Comparison of ENCODE assay signal across 9 mouse cellular contexts in genomic region chr11:115670451-115671050, GRCm38 (mm10). TPM values are rescaled to one million over a fixed set of nuclear protein-coding genes. Genes with fewer than 3 reads are reported as not detected.
DNase-seq lines count a peak whose midpoint lies in the region; ATAC-seq and TF ChIP-seq lines count a peak whose summit lies in the region.
"Had no signal": no experiment of that assay in that cellular context is flagged by ENCODE, and none has a peak within 500 bp of the region (broad histone marks: within the 10 kb centered on the region; RNA-seq: fewer than 3 reads in every experiment).

No protein-coding gene starts in this region.

- H3K9ac ChIP-seq in neural tube, embryonic 15.5 days (replicated peaks) = no peak overlapping the region
- H3K9ac ChIP-seq in stomach, postnatal 0 days (ENCODE audit: low read length) = no peak overlapping the region
- no peak overlapping the region; the same call in 1 of the 2 replicates for H3K9ac ChIP-seq in hindbrain, embryonic 16.5 days (ENCODE audit: low read depth, low read length)
- H3K9ac ChIP-seq: liver, embryonic 15.5 days had no signal

- no peak for TF ChIP-seq POLR2A in cerebellum, adult 2 months (IDR thresholded peaks at IDR 0.05; ENCODE audit: borderline replicate concordance, insufficient read depth, low read length)

- no peak overlapping the region for H3K4me2 ChIP-seq in neural tube, embryonic 15.5 days
- H3K4me2 ChIP-seq in stomach, postnatal 0 days (replicated peaks; ENCODE audit: low read depth) = no peak overlapping the region
- H3K4me2 ChIP-seq in hindbrain, embryonic 16.5 days (ENCODE audit: low read length) = no peak overlapping the region
- H3K4me2 ChIP-seq: liver, embryonic 15.5 days had no signal

- H3K36me3 ChIP-seq in neural tube, embryonic 15.5 days = no peaks in the 10 kb centered on the region
- H3K36me3 ChIP-seq in stomach, postnatal 0 days (ENCODE audit: control insufficient read depth, insufficient read depth, low read length) = no peaks in the 10 kb centered on the region
- no peaks in the 10 kb centered on the region for H3K36me3 ChIP-seq in hindbrain, embryonic 16.5 days (ENCODE audit: control insufficient read depth, insufficient read depth, low read length)
- H3K36me3 ChIP-seq: liver, embryonic 15.5 days had no signal

- peak overlapping the region; percentile 9; the same call in 1 of the 2 replicates for H3K27ac ChIP-seq in cerebellum, adult 2 months (ENCODE audit: insufficient read depth, low read length)
- 0 out of 2 replicates have a peak overlapping the region, but pooled peaks have one; percentile 14 for H3K27ac ChIP-seq in neural tube, embryonic 15.5 days (replicated peaks)
- H3K27ac ChIP-seq in stomach, postnatal 0 days (replicated peaks) = no peak overlapping the region
- H3K27ac ChIP-seq in hindbrain, embryonic 16.5 days (ENCODE audit: low read depth, low read length) = no peak overlapping the region
- H3K27ac ChIP-seq: liver, embryonic 15.5 days had no signal

- H3K4me3 ChIP-seq in cerebellum, adult 2 months (replicated peaks; ENCODE audit: insufficient read depth, low read depth, low read length) = no peak overlapping the region
- no peak overlapping the region for H3K4me3 ChIP-seq in neural tube, embryonic 15.5 days (replicated peaks)
- H3K4me3 ChIP-seq in stomach, postnatal 0 days (ENCODE audit: low read depth, low read length) = no peak overlapping the region
- H3K4me3 ChIP-seq in hindbrain, embryonic 16.5 days (ENCODE audit: low read length) = no peak overlapping the region
- H3K4me3 ChIP-seq: liver, embryonic 15.5 days had no signal

- WGBS in cerebellum, adult 2 months = 21% methylated on average over 5 of the region's 5 CpGs
- WGBS in neural tube, embryonic 15.5 days = 23% methylated on average over 5 of the region's 5 CpGs
- WGBS in stomach, postnatal 0 days = 48% methylated on average over 5 of the region's 5 CpGs
- WGBS in hindbrain, embryonic 16.5 days = 36% methylated on average over 5 of the region's 5 CpGs

- TF ChIP-seq EP300 in stomach, postnatal 0 days (optimal IDR thresholded peaks at IDR 0.05) = no peak

- no peaks in the 10 kb centered on the region for H3K27me3 ChIP-seq in cerebellum, adult 2 months (ENCODE audit: control insufficient read depth, insufficient read depth, low read length)
- no peaks in the 10 kb centered on the region for H3K27me3 ChIP-seq in neural tube, embryonic 15.5 days (replicated peaks)
- no peaks in the 10 kb centered on the region for H3K27me3 ChIP-seq in stomach, postnatal 0 days (ENCODE audit: control insufficient read depth, insufficient read depth, low read length)
- no peaks in the 10 kb centered on the region for H3K27me3 ChIP-seq in hindbrain, embryonic 16.5 days (replicated peaks; ENCODE audit: control insufficient read depth, insufficient read depth, low read length)
- H3K27me3 ChIP-seq: liver, embryonic 15.5 days had no signal

- peaks cover 55% of the 10 kb centered on the region for H3K4me1 ChIP-seq in cerebellum, adult 2 months (ENCODE audit: control insufficient read depth, insufficient read depth, low read length)
- H3K4me1 ChIP-seq in neural tube, embryonic 15.5 days = peaks cover 26% of the 10 kb centered on the region
- H3K4me1 ChIP-seq in stomach, postnatal 0 days (replicated peaks; ENCODE audit: control insufficient read depth, insufficient read depth) = peaks cover 5% of the 10 kb centered on the region
- peaks cover 9% of the 10 kb centered on the region for H3K4me1 ChIP-seq in hindbrain, embryonic 16.5 days (ENCODE audit: control insufficient read depth, insufficient read depth, low read depth, low read length)

- no peak for ATAC-seq in neural tube, embryonic 15.5 days (ENCODE audit: low FRiP score)
- no peak for ATAC-seq in stomach, postnatal 0 days (ENCODE audit: low FRiP score, low TSS enrichment)
- ATAC-seq in hindbrain, embryonic 16.5 days = no peak

- no peaks in the 10 kb centered on the region for H3K9me3 ChIP-seq in neural tube, embryonic 15.5 days (replicated peaks)
- H3K9me3 ChIP-seq in stomach, postnatal 0 days (ENCODE audit: control insufficient read depth, low read length) = no peaks in the 10 kb centered on the region
- no peaks in the 10 kb centered on the region for H3K9me3 ChIP-seq in hindbrain, embryonic 16.5 days (ENCODE audit: control insufficient read depth, low read length)
- H3K9me3 ChIP-seq: liver, embryonic 15.5 days had no signal

- no peak for TF ChIP-seq CTCF in cerebellum, adult 2 months (IDR thresholded peaks at IDR 0.05; ENCODE audit: borderline replicate concordance, insufficient read depth, low read depth, low read length)
- TF ChIP-seq CTCF in stomach, postnatal 0 days (IDR thresholded peaks at IDR 0.05; ENCODE audit: low read depth) = no peak

- peak; percentile 44 to 55 for DNase-seq in cerebellum, adult 2 months
- DNase-seq in cerebellum, adult 9-11 months = no peak
- DNase-seq in neural tube, embryonic 10.5 days (ENCODE audit: extremely low spot score, low spot score) = no peak
- DNase-seq in kidney, postnatal 10 days = peak; percentile 57
- DNase-seq in retina, embryonic 14.5 days (ENCODE audit: low spot score) = peak; percentile 36
- DNase-seq in stomach, postnatal 0 days (ENCODE audit: low spot score) = no peak

RNA-seq across cellular contexts. Expression of gene Grb2, which starts 37.8 kb away (rescaled TPM):
- polyA plus RNA-seq in cerebellum, adult 2 months (2012; rRNA removed) = 132 and 149 TPM in 2 replicates
- polyA plus RNA-seq in neural tube, embryonic 15.5 days (2015; fragmentation: Nextera tagmentation; extraction: Ambion mirVana) = 192 and 194 TPM in 2 replicates
- 54.2 and 58.8 TPM in 2 replicates for polyA plus RNA-seq in stomach, postnatal 0 days (2015; fragmentation: Nextera tagmentation; extraction: Ambion mirVana)
- 183 and 193 TPM in 2 replicates for polyA plus RNA-seq in hindbrain, embryonic 16.5 days (2015; fragmentation: Nextera tagmentation; extraction: Ambion mirVana)

RNA-seq across cellular contexts. Expression of gene Slc25a19, which starts 42.5 kb away (rescaled TPM):
- polyA plus RNA-seq in cerebellum, adult 2 months (2012; rRNA removed) = 115 and 123 TPM in 2 replicates
- 49.0 and 52.8 TPM in 2 replicates for polyA plus RNA-seq in neural tube, embryonic 15.5 days (2015; fragmentation: Nextera tagmentation; extraction: Ambion mirVana)
- 12.5 and 14.0 TPM in 2 replicates for polyA plus RNA-seq in stomach, postnatal 0 days (2015; fragmentation: Nextera tagmentation; extraction: Ambion mirVana)
- polyA plus RNA-seq in hindbrain, embryonic 16.5 days (2015; fragmentation: Nextera tagmentation; extraction: Ambion mirVana) = 42.7 and 49.9 TPM in 2 replicates

RNA-seq across cellular contexts. Expression of gene Mif4gd, which starts 57.8 kb away (rescaled TPM):
- 86.9 and 97.3 TPM in 2 replicates for polyA plus RNA-seq in cerebellum, adult 2 months (2012; rRNA removed)
- 11.5 and 19.4 TPM in 2 replicates for polyA plus RNA-seq in neural tube, embryonic 15.5 days (2015; fragmentation: Nextera tagmentation; extraction: Ambion mirVana)
- polyA plus RNA-seq in stomach, postnatal 0 days (2015; fragmentation: Nextera tagmentation; extraction: Ambion mirVana) = 48.9 and 52.3 TPM in 2 replicates
- 16.1 and 16.2 TPM in 2 replicates for polyA plus RNA-seq in hindbrain, embryonic 16.5 days (2015; fragmentation: Nextera tagmentation; extraction: Ambion mirVana)

Comparison
In these comparisons a context has a peak if more than half of its experiments do, and no peak if none do; other contexts are left out.
1. DNase-seq: peak in cerebellum, adult 2 months (2 of 2), kidney, postnatal 10 days (single experiment) and retina, embryonic 14.5 days (single experiment); none in cerebellum, adult 9-11 months (single experiment), neural tube, embryonic 10.5 days (single experiment) and stomach, postnatal 0 days (single experiment).
2. H3K27ac ChIP-seq: peak in cerebellum, adult 2 months (single experiment) and neural tube, embryonic 15.5 days (single experiment); none in stomach, postnatal 0 days (single experiment) and hindbrain, embryonic 16.5 days (single experiment).